26 mouse cellular contexts compared by ENCODE assay signal in genomic region chr4:111607826-111608500, GRCm38 (mm10).
"Had no signal": no experiment of that assay in that cellular context is flagged by ENCODE, and none has a peak within 500 bp of the region (broad histone marks: within the 10 kb centered on the region; RNA-seq: fewer than 3 reads in every experiment).

No protein-coding gene starts in this region.

- DNase-seq: gastrocnemius, adult 2 months; gastrocnemius, postnatal 10 days; gastrocnemius, postnatal 25 days; heart, adult 2 months; heart, postnatal 10 days; heart, postnatal 4 days; kidney, adult 18-20 months; kidney, adult 8-10 months; kidney, postnatal 14 days; kidney, postnatal 36 days; layer of hippocampus, adult 9-11 months; layer of hippocampus, postnatal 36 days; left cerebral cortex, postnatal 4 days had no signal

- ATAC-seq: hindbrain, embryonic 16.5 days; inflammation-experienced regulatory T-cells, adult 6 months; intestine, embryonic 15.5 days; intestine, postnatal 0 days; liver, embryonic 12.5 days had no signal

- H3K4me2 ChIP-seq: heart, embryonic 12.5 days; hindbrain, embryonic 12.5 days; hindbrain, embryonic 14.5 days; intestine, embryonic 15.5 days; limb, embryonic 13.5 days; limb, embryonic 15.5 days; liver, embryonic 12.5 days had no signal

- H3K36me3 ChIP-seq: heart, embryonic 10.5 days; heart, embryonic 12.5 days; hindbrain, embryonic 10.5 days; hindbrain, embryonic 12.5 days; intestine, embryonic 15.5 days; limb, embryonic 13.5 days; limb, embryonic 15.5 days; liver, embryonic 12.5 days had no signal

- H3K27me3 ChIP-seq: heart, embryonic 12.5 days; hindbrain, embryonic 12.5 days; intestine, embryonic 15.5 days; limb, embryonic 13.5 days; limb, embryonic 15.5 days; liver, embryonic 12.5 days had no signal

- H3K9me3 ChIP-seq: heart, embryonic 10.5 days; heart, embryonic 12.5 days; hindbrain, embryonic 10.5 days; hindbrain, embryonic 12.5 days; intestine, embryonic 15.5 days; limb, embryonic 13.5 days; limb, embryonic 15.5 days; liver, embryonic 12.5 days had no signal

- H3K27ac ChIP-seq: gastrocnemius, adult 2 months; heart, adult 2 months; heart, embryonic 10.5 days; hindbrain, embryonic 10.5 days; hindbrain, embryonic 12.5 days; hindbrain, embryonic 14.5 days; intestine, embryonic 15.5 days; limb, embryonic 13.5 days; limb, embryonic 15.5 days; liver, embryonic 12.5 days; liver, embryonic 14.5 days had no signal

- H3K9ac ChIP-seq: heart, embryonic 12.5 days; hindbrain, embryonic 12.5 days; hindbrain, embryonic 14.5 days; intestine, embryonic 15.5 days; limb, embryonic 13.5 days; limb, embryonic 15.5 days; liver, embryonic 12.5 days; liver, embryonic 14.5 days had no signal

- H3K4me3 ChIP-seq: gastrocnemius, adult 2 months; heart, adult 2 months; heart, embryonic 10.5 days; heart, embryonic 12.5 days; hindbrain, embryonic 10.5 days; hindbrain, embryonic 12.5 days; intestine, embryonic 15.5 days; limb, embryonic 13.5 days; limb, embryonic 15.5 days; liver, embryonic 12.5 days had no signal

- H3K4me1 ChIP-seq: hindbrain, embryonic 12.5 days; intestine, embryonic 15.5 days; limb, embryonic 15.5 days; liver, embryonic 12.5 days had no signal
